ENCODE assay signal across 13 mouse cellular contexts in genomic region chr13:100703468-100703867, GRCm38 (mm10). TPM values are rescaled to one million over a fixed set of nuclear protein-coding genes. Genes with fewer than 3 reads are reported as not detected.
DNase-seq lines count a peak whose midpoint lies in the region; ATAC-seq and TF ChIP-seq lines count a peak whose summit lies in the region.
"Had no signal": no experiment of that assay in that cellular context is flagged by ENCODE, and none has a peak within 500 bp of the region (broad histone marks: within the 10 kb centered on the region; RNA-seq: fewer than 3 reads in every experiment).

No protein-coding gene starts in this region.

- peak; percentile 8 for DNase-seq in heart, postnatal 4 days
- DNase-seq in heart, postnatal 14 days: no peak
- DNase-seq in midbrain, postnatal 0 days (ENCODE audit: low spot score): no peak
- DNase-seq in splenic B cell, adult 2 months (ENCODE audit: low read depth, low spot score): peak; percentile 16
- no peak for DNase-seq in right cerebral cortex, postnatal 36 days (ENCODE audit: low spot score in 2 of 2)
- DNase-seq: layer of hippocampus, postnatal 36 days; thymus, postnatal 36 days had no signal

- no peak for ATAC-seq in midbrain, postnatal 0 days (ENCODE audit: low FRiP score)
- no peak for ATAC-seq in midbrain, embryonic 15.5 days (replicated peaks)
- no peak for ATAC-seq in cerebellum, adult (ENCODE audit: insufficient number of reproducible peaks, low FRiP score, low TSS enrichment)

- no peak overlapping the region for H3K4me3 ChIP-seq in midbrain, postnatal 0 days (ENCODE audit: low read depth, low read length)
- H3K4me3 ChIP-seq in midbrain, embryonic 15.5 days: no peak overlapping the region
- H3K4me3 ChIP-seq in bone marrow macrophage, adult 2 months (ENCODE audit: insufficient read depth, low read length): no peak overlapping the region
- H3K4me3 ChIP-seq: hindbrain, embryonic 15.5 days; megakaryocyte, embryonic 14.5 days had no signal

- TF ChIP-seq POLR2A in bone marrow macrophage, adult 2 months (IDR thresholded peaks at IDR 0.05; ENCODE audit: borderline replicate concordance, low read depth, low read length): no peak

- no peak overlapping the region for H3K27ac ChIP-seq in midbrain, postnatal 0 days (ENCODE audit: low read depth, low read length)
- H3K27ac ChIP-seq in midbrain, embryonic 15.5 days: no peak overlapping the region
- no peak overlapping the region for H3K27ac ChIP-seq in bone marrow macrophage, adult 2 months (ENCODE audit: insufficient read depth, low read depth, low read length)
- H3K27ac ChIP-seq: hindbrain, embryonic 15.5 days had no signal

- H3K36me3 ChIP-seq in midbrain, postnatal 0 days (ENCODE audit: insufficient read depth, low read length): peaks cover 53% of the 10 kb centered on the region
- H3K36me3 ChIP-seq in midbrain, embryonic 15.5 days (replicated peaks): peaks cover 64% of the 10 kb centered on the region
- H3K36me3 ChIP-seq in splenic B cell, adult 2 months (ENCODE audit: control insufficient read depth, insufficient read depth, low read length, poor library complexity, severe bottlenecking): peaks cover 22% of the 10 kb centered on the region

- H3K9ac ChIP-seq in midbrain, postnatal 0 days (replicated peaks; ENCODE audit: low read length, poor library complexity, severe bottlenecking): no peak overlapping the region
- no peak overlapping the region for H3K9ac ChIP-seq in midbrain, embryonic 15.5 days
- H3K9ac ChIP-seq: hindbrain, embryonic 15.5 days had no signal

- H3K9me3 ChIP-seq in midbrain, postnatal 0 days (ENCODE audit: low read length): no peaks in the 10 kb centered on the region
- no peaks in the 10 kb centered on the region for H3K9me3 ChIP-seq in midbrain, embryonic 15.5 days
- H3K9me3 ChIP-seq: hindbrain, embryonic 15.5 days; megakaryocyte, embryonic 14.5 days had no signal

- TF ChIP-seq CTCF in midbrain, postnatal 0 days (IDR thresholded peaks at IDR 0.05): peak; percentile 34; the same call in 1 of the 2 replicates
- 0 out of 2 replicates have a peak, but pooled peaks have one; percentile 17 for TF ChIP-seq CTCF in bone marrow macrophage, adult 2 months (IDR thresholded peaks at IDR 0.05; ENCODE audit: low read depth, low read length)

- intact Hi-C loops in heart, postnatal 14 days (cut with DNase I): no loop called here

- 97% methylated on average over 2 of the region's 2 CpGs for WGBS in midbrain, postnatal 0 days
- 95% methylated on average over 2 of the region's 2 CpGs for WGBS in midbrain, embryonic 15.5 days

- no peaks in the 10 kb centered on the region for H3K4me1 ChIP-seq in midbrain, postnatal 0 days (ENCODE audit: insufficient read depth, low read length)
- H3K4me1 ChIP-seq in midbrain, embryonic 15.5 days: no peaks in the 10 kb centered on the region
- H3K4me1 ChIP-seq in bone marrow macrophage, adult 2 months (ENCODE audit: control insufficient read depth, insufficient read depth, low read length): no peaks in the 10 kb centered on the region
- H3K4me1 ChIP-seq: hindbrain, embryonic 15.5 days had no signal

- no peaks in the 10 kb centered on the region for H3K27me3 ChIP-seq in midbrain, postnatal 0 days (ENCODE audit: insufficient read depth, low read length)
- H3K27me3 ChIP-seq in midbrain, embryonic 15.5 days (replicated peaks): no peaks in the 10 kb centered on the region
- peaks cover 1% of the 10 kb centered on the region; the same call in 1 of the 2 replicates for H3K27me3 ChIP-seq in splenic B cell, adult 2 months (ENCODE audit: control insufficient read depth, insufficient read depth, low read length, poor library complexity, severe bottlenecking)
- H3K27me3 ChIP-seq: hindbrain, embryonic 15.5 days; megakaryocyte, embryonic 14.5 days had no signal

- H3K4me2 ChIP-seq in midbrain, postnatal 0 days (ENCODE audit: low read depth, low read length, poor library complexity, severe bottlenecking): no peak overlapping the region
- H3K4me2 ChIP-seq in midbrain, embryonic 15.5 days: no peak overlapping the region
- H3K4me2 ChIP-seq: heart, embryonic 11.5 days; hindbrain, embryonic 15.5 days had no signal

RNA-seq across cellular contexts. Expression of gene Cdk7, which starts 27.3 kb away (rescaled TPM):
- 10 to 100 TPM; 38.0 to 39.1 TPM for total RNA-seq in heart, postnatal 4 days (2021)
- total RNA-seq in heart, postnatal 14 days (2021): 10 to 100 TPM; 24.1 to 24.9 TPM
- 24.8 and 28.6 TPM in 2 replicates for total RNA-seq in midbrain, postnatal 0 days (2014; rRNA removed)
- polyA plus RNA-seq in midbrain, postnatal 0 days (2015; fragmentation: Nextera tagmentation; extraction: Ambion mirVana): 30.4 and 32.1 TPM in 2 replicates
- 41.6 and 42.7 TPM in 2 replicates for polyA plus RNA-seq in midbrain, embryonic 15.5 days (2015; fragmentation: Nextera tagmentation; extraction: Ambion mirVana)
- 27.1 and 29.5 TPM in 2 replicates for polyA plus RNA-seq in bone marrow macrophage, adult 2 months (2012; ENCODE audit: insufficient read depth, insufficient read length, missing spikeins)

RNA-seq across cellular contexts. Expression of gene Ccdc125, which starts 34.0 kb away (rescaled TPM):
- 1 to 10 TPM; 1.2 to 1.6 TPM for total RNA-seq in heart, postnatal 4 days (2021)
- total RNA-seq in heart, postnatal 14 days (2021): under 1 TPM; 0.66 to 0.96 TPM
- 1.7 and 1.8 TPM in 2 replicates for total RNA-seq in midbrain, postnatal 0 days (2014; rRNA removed)
- 0.81 and 0.86 TPM in 2 replicates for polyA plus RNA-seq in midbrain, postnatal 0 days (2015; fragmentation: Nextera tagmentation; extraction: Ambion mirVana)
- 1.2 and 2.1 TPM in 2 replicates for polyA plus RNA-seq in midbrain, embryonic 15.5 days (2015; fragmentation: Nextera tagmentation; extraction: Ambion mirVana)
- polyA plus RNA-seq in bone marrow macrophage, adult 2 months (2012; ENCODE audit: insufficient read depth, insufficient read length, missing spikeins): 7.6 and 9.3 TPM in 2 replicates

RNA-seq across cellular contexts. Expression of gene Mrps36, which starts 41.0 kb away (rescaled TPM):
- 100 to 1,000 TPM; 140 to 151 TPM for total RNA-seq in heart, postnatal 4 days (2021)
- 100 to 1,000 TPM; 173 to 179 TPM for total RNA-seq in heart, postnatal 14 days (2021)
- 25.9 and 44.2 TPM in 2 replicates for total RNA-seq in midbrain, postnatal 0 days (2014; rRNA removed)
- 163 and 165 TPM in 2 replicates for polyA plus RNA-seq in midbrain, postnatal 0 days (2015; fragmentation: Nextera tagmentation; extraction: Ambion mirVana)
- 119 and 125 TPM in 2 replicates for polyA plus RNA-seq in midbrain, embryonic 15.5 days (2015; fragmentation: Nextera tagmentation; extraction: Ambion mirVana)
- 68.4 and 89.2 TPM in 2 replicates for polyA plus RNA-seq in bone marrow macrophage, adult 2 months (2012; ENCODE audit: insufficient read depth, insufficient read length, missing spikeins)

RNA-seq across cellular contexts. Expression of gene Taf9, which starts 52.1 kb away (rescaled TPM):
- total RNA-seq in heart, postnatal 4 days (2021): 10 to 100 TPM; 19.8 to 20.3 TPM
- 10 to 100 TPM in 1 of 2 experiments, 1 to 10 TPM in 1; 8.9 to 11.4 TPM for total RNA-seq in heart, postnatal 14 days (2021)
- total RNA-seq in midbrain, postnatal 0 days (2014; rRNA removed): 41.5 and 58.3 TPM in 2 replicates
- 45.9 and 51.3 TPM in 2 replicates for polyA plus RNA-seq in midbrain, postnatal 0 days (2015; fragmentation: Nextera tagmentation; extraction: Ambion mirVana)
- 25.1 and 30.6 TPM in 2 replicates for polyA plus RNA-seq in midbrain, embryonic 15.5 days (2015; fragmentation: Nextera tagmentation; extraction: Ambion mirVana)
- polyA plus RNA-seq in bone marrow macrophage, adult 2 months (2012; ENCODE audit: insufficient read depth, insufficient read length, missing spikeins): 2.1 and 3.5 TPM in 2 replicates

RNA-seq across cellular contexts. Expression of gene Rad17, which starts 52.6 kb away (rescaled TPM):
- total RNA-seq in heart, postnatal 4 days (2021): 10 to 100 TPM; 21.8 to 22.5 TPM
- total RNA-seq in heart, postnatal 14 days (2021): 10 to 100 TPM; 16.0 to 17.3 TPM
- 13.5 and 17.7 TPM in 2 replicates for total RNA-seq in midbrain, postnatal 0 days (2014; rRNA removed)
- polyA plus RNA-seq in midbrain, postnatal 0 days (2015; fragmentation: Nextera tagmentation; extraction: Ambion mirVana): 12.3 and 14.0 TPM in 2 replicates
- 17.0 and 17.1 TPM in 2 replicates for polyA plus RNA-seq in midbrain, embryonic 15.5 days (2015; fragmentation: Nextera tagmentation; extraction: Ambion mirVana)
- 17.5 and 18.6 TPM in 2 replicates for polyA plus RNA-seq in bone marrow macrophage, adult 2 months (2012; ENCODE audit: insufficient read depth, insufficient read length, missing spikeins)

Comparison
In these comparisons a context has a peak if more than half of its experiments do, and no peak if none do; other contexts are left out.
1. DNase-seq: peak in heart, postnatal 4 days (single experiment) and splenic B cell, adult 2 months (single experiment); none in heart, postnatal 14 days (0 of 2), midbrain, postnatal 0 days (single experiment) and right cerebral cortex, postnatal 36 days (0 of 2).